Mouse (Mus musculus) embryo, embryonic 11.5 days (tissue): Measurements from ENCODE around the gene Meis3.

Experiments used
- DNase-seq: peaks from one replicate; pipeline ENCODE4 v3.0.0-alpha.2; 2012; ENCODE audit warnings: low read depth, low spot score

Meis3 gene

DNA sequence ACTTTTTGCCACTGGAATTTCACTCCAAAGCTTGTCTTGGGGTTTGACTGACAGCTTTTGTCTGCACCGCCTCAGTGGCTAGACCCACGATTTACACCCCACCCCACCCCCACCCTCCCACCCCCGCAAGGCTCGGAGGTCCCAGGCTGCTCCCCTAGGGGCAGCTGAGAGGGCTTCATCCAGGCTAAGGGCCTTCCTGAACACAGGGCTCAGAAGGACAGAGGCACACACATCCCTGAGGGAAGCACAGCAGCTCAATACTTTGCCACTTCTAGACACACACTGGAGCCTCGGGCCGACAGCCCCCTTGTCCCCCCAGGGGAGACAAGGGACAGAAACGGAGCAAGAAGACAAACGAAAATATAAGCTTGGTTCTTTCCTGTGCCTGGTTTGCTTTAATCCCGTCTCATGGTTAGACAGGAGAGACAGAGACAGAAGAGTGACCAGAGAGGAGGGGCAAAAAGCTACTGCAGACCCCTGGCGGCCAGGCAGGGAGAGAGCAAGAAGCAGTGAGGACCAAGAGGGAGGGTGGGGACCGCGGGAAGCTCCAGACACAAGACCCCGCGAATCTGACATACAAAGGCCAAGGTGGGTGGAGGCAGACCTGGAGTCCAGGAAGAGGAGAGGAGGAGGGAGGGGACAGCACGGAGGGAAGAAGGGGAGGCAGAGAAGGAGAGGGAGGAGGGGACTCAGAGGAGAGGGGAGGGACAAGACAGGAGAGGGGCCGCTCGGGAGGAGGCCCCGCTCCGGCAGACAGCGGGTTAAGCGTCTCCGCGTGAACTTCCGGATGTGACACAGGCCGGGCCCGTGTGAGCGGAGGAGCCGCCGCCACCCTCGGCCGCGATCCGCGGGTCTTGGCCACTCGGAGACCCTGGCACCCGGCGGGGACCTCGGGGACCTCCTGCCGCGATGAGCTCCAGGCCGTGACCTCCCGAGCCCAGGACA lies at the start of gene Meis3:
Meis3 (plus strand) TSS at position 494 of the 945 bp plus-strand sequence.
- peak; percentile 64 for DNase-seq

GRCm38 (mm10) chr7:16125829-16126228 lies 49.1 kb upstream of the Meis3 start:
- DNase-seq, result no peak

DNA sequence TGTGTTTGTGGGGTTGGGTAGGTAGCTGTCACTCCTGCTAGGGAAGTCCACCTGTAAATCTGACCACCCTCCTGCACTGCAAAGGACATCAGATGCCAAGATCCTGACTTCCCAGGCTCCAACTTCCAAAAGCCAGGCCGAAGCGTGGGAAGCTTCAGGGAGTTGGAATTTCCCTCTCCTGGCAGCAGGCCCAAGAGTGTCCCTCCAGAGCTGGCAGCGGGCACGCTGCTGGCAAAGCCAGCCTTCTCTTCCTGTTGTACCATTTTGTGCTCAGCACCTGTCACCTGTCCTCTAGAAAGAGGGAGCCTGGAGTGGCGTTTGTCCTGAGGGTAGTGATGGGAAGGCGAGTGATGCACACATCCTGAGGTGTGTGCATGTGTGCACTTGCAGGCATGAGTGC lies 46.5 kb upstream of the Meis3 start:
- DNase-seq, result no peak

GRCm38 (mm10) chr7:16128899-16129298 lies 46.0 kb upstream of the Meis3 start:
- no peak for DNase-seq

DNA sequence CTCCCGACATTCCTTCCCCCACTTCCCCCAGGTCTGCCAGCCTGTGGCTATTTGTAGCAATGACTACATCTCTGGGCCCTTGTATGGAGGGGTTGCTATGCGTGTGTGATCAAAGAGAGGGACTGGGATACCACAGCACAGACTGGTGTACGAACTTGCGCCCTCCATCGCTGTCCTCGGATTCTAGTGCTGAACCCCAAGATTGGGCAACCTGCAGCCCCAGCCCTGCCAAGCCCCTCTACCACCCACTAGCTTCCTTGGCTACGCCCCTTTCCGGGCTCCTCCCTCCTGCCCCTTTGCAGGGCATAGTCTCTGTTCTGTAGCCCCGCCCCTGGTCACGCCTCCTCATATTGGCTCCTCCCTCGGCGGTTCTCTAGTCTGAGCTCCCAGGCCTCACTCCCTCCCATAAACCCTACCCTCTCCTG lies 45.5 kb upstream of the Meis3 start, which contains the start of gene Slc8a2:
Slc8a2 (plus strand) TSS at position 406 of the 425 bp plus-strand sequence.
- peak; percentile 71 for DNase-seq

DNA sequence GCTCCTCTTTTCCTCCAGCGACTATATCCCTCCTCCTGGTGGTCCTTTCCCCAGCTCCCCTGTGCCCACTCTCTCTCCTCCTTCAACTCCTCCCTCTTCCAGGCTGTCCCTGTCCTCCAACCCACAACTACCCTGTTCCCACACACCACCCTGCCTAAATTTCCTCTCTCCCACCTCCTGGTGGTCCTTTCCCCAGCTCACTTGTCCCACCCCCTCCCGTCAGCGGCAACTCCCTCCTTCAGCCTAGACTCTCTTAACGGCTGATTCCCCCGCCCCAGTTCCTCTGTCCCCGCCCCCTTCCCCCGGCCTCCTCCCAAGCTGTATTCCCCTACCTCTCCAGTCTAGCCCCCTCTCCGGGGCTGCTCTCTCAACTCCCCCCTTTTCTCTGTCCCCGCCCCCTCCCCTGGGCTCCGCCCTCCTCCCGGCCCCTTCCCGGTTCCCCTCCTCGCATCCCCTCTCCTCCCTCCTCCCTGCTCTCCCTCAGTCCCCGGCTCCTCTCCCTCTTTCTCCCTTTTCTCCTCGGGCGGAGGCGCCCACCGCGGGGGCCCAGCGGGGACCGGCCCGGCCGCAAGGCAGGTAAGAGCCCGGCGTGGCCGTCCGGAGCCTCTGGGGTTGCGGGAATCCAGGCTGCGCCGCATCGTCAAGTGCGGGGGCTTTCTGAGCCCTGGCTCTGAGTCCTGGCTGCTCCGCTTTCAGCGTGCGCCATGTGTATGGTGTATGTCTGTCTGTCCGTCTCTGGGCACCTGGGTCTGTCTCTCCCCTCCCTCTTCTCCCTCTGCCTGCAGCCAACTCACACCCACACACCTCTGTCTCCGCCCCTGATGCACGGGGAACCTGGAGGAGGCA lies 44.8 kb upstream of the Meis3 start:
- DNase-seq, result peak; percentile 75

DNA sequence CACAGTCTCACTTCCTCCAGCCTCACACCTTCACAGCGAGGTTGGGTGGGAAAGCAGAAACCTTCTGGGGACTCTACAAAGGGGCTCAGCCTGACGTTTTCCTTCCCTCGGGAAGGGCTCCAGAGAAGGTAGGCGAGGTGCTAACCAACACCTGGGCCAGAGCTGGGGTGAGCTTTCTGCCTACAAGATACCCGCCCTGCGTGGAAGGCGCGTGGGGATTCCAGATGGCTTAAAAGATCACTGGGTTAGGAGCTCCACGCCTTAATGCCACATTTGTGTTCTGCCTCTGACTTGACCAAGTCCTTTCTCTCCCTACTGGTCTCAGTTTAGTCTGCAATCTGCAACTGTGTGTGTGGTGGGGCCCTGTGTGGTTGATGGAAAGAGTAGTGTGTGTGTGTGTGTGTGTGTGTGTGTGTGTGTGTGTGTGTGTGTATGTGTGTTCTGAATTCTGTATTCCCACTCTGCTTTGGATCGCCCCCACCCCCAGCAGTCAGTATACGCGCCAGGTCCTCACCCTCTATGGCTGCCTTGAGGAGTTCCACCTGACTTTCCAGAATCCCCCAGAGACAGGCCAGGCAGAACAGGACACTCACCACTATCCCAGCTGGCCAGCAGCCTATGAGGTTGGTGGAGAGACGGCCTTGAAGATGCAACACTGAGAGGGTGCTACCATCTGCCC lies 43.8 kb upstream of the Meis3 start:
- DNase-seq, result no peak

DNA sequence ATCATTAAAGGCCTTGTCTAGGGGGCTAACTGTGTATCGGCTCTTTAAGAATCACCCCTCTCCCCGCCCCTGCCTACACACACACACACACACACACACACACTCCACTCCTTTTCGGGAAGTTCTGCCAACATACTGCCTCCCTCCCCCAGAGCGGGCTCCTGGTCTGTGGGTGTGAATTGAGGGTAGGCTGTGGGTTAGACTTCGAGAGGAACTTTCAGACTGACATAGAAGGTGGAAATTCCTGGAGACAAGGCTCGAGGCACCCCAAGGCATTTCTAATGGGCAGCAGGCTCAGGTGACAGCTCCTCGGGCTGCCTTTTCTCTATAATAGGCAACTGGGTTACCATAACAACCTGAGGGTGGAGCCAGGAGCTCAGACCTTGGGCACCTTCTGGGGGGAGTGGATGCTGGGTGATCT lies 42.7 kb upstream of the Meis3 start:
- DNase-seq, result no peak

GRCm38 (mm10) chr7:16132926-16133325 lies 42.0 kb upstream of the Meis3 start:
- DNase-seq, result no peak

DNA sequence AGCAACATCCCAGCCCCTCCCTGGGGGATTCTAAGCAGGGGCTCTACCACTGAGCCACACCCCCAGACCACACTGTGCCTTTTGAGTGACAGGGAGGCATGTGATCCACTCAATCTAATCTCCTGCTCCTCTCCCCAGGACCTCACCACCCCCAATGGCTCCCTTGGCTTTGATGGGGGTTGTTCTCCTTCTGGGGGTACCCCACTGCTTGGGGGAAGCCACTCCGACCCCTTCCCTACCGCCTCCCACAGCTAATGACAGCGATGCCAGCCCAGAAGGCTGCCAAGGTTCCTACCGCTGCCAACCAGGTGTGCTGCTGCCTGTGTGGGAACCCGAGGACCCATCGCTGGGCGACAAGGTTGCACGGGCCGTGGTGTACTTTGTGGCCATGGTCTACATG lies 41.2 kb upstream of the Meis3 start:
- no peak for DNase-seq

DNA sequence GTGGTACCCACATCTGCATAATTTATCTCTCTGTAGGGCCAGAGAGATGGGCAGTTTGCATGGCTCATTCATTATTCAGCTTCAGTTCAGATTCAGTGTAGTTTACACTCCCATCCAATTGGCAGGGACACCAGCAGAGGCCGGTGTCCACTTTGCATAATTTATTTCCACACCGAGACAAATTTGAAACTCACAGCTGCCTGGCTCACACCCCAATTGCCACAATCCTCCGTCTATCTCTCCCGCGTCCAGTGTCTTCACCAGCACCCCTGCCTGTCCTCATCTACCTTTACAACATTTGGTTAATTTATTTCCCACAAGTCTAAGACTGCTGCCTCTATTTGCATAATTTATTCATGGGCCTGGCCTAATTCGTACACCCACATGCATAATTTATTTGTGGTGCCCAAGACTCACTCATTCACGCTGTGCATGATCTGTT lies 39.9 kb upstream of the Meis3 start:
- no peak for DNase-seq

DNA sequence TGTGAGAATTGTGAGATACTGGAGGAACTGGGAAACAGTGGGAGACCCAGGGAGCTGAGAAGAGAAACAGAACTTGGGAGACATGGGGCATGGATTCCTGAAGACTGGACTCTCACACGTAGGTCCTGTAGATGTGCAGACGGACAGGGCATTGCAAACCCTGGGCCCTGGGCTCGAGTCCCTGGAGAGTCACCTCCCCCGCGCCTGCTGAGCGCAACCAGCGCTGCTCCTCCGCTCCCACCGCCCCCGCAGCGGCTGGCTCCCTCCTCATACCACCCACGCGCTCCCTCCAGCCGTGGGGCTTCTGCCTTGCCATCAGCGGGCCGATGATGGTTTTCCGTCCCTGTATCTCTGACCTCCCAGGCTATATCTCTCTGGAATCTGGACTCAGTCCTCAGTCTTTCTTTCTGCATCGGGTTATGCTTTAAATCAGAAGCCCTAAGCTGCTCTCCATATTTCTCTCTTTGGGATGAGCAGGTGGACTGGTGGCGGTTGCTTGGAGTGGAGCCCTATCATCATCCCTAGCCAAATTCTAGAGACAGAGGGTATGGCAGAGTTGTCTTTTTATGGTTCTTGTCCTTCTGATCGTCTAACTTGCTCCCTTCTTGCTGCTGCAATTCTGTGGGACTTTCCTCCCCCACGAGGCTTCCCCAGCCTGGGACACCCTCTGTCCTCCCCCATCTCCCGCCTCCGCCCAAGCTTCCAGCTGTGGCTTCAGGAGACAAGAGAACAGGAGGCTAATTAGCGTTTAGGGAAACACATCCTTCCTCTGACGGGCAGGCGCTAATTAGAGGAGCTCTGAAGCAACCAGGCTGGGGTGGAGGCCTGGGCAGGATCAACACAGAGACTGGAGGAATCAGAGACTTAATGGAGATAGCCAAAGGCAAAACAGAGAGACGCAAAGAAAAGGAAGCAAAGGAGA lies 28.1 kb upstream of the Meis3 start:
- DNase-seq, result no peak

GRCm38 (mm10) chr7:16147643-16148042 lies 27.2 kb upstream of the Meis3 start:
- DNase-seq, result peak; percentile 38

GRCm38 (mm10) chr7:16149241-16149640 lies 25.6 kb upstream of the Meis3 start:
- no peak for DNase-seq

DNA sequence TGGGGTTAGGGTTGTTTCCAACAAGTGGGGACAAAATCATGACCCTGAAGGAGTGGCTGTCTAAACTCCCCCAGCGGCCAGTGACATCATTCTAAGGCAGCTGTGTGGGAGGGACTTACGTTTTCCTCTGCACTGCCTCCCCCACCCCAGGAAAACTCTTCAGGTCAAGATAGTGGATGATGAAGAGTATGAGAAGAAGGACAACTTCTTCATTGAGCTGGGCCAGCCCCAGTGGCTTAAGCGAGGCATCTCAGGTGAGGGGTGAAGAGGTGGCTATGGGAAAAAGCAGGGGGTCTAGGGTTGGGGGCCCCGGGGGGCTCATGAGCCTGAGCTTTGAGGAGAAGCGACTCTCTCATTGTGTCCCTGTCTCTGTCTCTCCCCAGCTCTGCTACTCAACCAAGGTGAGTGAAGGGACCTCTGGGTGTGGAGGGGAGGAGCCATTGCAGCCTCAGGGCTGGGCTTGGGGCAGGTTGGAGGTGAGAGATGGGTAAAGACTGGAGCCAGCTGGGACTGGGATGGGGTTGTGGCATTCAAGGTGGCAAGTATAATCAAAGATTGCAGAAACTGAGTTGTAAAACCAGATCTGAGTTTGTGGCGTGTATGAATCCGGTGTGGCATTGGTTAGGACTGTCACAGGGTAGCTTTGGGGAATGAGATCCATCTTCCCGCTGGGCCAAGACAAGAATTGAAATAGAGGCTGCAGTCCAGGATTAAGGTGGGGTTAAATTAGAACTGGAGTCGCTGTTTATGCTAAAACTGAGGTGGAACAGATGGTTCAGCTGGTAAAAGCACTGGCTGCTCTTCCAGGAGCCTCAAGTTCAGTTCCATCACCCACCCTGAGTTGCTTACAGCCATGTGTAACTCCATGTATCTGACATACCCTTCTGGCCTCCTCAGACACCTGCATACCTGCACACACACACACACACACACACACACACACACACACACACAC lies 24.4 kb upstream of the Meis3 start:
- DNase-seq, result no peak

DNA sequence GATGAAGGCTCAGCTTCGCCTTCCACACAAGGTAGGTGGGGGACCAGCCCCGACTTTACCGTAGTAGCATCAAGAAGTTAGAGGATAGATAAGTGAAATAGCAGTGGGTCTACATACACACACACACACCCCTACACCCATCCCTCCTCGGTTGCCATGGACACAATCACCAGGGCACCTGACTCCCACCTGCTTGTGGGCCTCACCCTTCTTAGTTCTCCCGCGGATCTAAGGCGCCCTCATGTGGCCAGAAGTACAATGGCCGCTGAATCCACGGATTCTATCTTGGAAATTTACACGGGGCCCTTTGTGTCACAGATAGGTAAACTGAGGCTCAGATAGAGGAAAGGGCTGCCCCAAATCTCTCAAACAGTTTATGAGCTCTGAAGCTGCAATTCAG lies 21.4 kb upstream of the Meis3 start:
- no peak for DNase-seq

GRCm38 (mm10) chr7:16155132-16155872 lies 19.6 kb upstream of the Meis3 start:
- DNase-seq, result no peak

DNA sequence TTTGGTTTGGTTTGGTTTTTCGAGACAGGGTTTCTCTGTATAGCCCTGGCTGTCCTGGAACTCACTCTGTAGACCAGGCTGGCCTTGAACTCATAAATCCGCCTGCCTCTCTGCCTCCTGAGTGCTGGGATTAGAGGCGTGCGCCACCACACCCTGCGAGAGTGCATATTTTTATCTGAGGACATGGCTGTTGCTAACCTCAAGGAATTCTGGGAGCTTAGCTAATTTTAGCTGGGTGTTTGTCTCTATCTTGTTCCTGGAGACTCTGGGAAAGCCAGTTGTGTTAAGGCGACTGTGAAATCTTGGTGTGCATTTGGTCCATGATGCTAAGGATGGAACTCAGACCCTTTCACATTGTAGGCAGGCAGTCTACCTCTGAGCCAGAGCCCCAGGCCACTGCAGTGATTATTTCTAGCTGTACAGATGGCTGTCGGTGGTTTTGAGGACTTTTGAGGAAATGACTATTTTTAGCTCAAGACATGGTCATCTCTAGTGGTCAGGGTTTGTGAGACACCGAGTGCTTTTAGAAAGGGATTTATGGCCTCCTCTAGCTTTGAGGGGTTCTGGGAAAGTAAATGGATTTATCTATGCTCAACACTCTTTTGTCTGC lies 18.7 kb upstream of the Meis3 start:
- DNase-seq, result no peak
